Mouse (Mus musculus): Measurements from ENCODE around the gene Dgki.

GRCm38 (mm10) chr6:37267952-37268351, 32.0 kb downstream of the Dgki start:
- TF ChIP-seq CTCF (IDR thresholded peaks at IDR 0.05; ENCODE audit: control insufficient read depth, insufficient read depth, insufficient read length), result no peak
- no peak for TF ChIP-seq MYOD1 (IDR thresholded peaks at IDR 0.05; ENCODE audit: control insufficient read depth, insufficient read length, low read depth)
- TF ChIP-seq MAX (IDR thresholded peaks at IDR 0.05), result no peak
